Mouse (Mus musculus): ENCODE results near the gene B230219D22Rik. TPM values are rescaled to one million over a fixed set of nuclear protein-coding genes. Genes with fewer than 3 reads are reported as not detected.
"Not testable (repeated sequence)": the region's sequence is repeated elsewhere in the genome, so short reads cannot be mapped to it uniquely, and the experiment has no call there.

Gene B230219D22Rik
- 63.2 and 66.6 TPM in 2 replicates for polyA plus RNA-seq (2012; rRNA removed)

- peak; percentile 55 to 86 for DNase-seq (ENCODE audit: extremely low spot score in 1 of 2, low spot score in 1 of 2)
These were observed at the start of gene B230219D22Rik for GRCm38 (mm10) chr13:55692535-55693242. Gene B230219D22Rik, plus strand, starts transcription at chr13:55693124.

DNA sequence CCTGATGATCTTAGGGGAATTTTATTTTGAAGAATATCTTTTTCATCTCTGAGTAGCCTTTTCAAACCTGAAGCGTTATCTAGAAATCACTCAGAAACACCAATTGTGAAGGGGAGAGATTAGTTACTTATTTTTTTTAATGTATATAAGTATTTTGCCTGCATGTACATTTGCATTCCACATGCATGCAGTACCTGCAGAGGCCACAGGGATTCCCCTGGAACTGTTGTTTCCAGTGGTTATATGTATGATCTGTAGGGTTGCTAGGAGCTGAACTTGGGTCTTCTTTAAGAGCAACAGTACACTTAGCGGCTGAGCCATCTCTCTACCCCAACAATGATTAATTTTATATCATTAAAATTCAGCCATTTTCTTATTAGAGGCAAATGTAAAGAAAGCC is 48.4 kb upstream of the B230219D22Rik start:
- DNase-seq (ENCODE audit: extremely low spot score in 1 of 2, low spot score in 1 of 2): peak in 1 of 2 experiments; percentile 28

DNA sequence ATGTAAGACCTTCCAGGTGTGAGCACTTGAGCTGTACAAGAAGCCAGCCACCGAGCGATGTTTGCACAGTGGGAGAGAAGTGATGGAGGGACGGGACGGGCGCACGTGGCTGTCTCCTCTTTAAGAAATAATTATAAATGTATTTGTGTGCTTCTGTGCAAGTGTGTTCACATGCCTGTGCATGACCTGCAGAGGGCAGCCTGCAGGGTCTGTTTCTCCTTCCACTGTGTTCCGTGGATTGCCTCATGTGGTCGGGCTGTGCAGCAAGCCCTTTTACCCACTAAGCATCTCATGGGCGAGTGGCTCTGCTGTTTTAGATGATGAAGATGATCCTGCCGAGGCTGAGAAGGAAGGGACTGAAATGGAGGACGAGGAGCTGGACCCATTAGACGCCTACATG is 42.8 kb upstream of the B230219D22Rik start:
- DNase-seq (ENCODE audit: extremely low spot score in 1 of 2, low spot score in 1 of 2): no peak

DNA sequence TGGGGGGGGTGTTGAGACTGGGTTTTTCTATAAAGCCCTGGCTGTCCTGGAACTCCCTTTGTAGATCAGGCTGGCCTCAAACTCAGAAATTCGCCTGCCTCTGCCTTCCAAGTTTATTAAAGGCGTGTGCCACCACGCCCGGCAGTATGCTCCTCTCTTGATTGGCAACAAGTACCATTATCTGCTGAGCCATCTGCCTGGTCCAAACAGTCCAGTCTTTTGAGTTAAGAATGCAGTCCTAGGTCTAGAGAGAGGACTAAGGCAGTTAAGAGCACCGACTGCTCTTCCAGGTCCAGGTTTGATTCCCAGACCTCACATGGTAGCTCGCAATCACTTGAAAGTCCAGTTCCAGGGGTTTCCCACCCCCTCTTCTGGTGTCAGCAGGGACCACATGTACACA is 41.9 kb upstream of the B230219D22Rik start:
- DNase-seq (ENCODE audit: extremely low spot score in 1 of 2, low spot score in 1 of 2): no peak

DNA sequence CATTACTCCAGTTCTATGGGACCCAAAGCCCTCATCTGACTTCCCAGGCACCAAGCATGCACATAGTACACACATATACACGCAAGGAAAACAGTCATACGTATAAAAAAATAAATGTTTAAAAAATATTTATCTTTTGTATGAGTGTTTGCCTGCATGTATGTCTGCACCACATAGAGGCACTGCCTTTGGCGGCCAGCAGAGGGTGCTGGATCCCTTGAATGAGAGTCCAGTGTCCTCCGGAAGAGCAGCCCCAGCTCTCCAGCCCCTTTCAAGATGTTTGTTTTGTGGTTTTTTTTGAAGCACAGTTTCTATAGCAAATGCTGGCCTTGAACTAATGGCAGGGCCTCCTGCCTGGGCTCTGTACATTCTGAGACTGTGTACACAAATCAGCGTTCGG is 24.4 kb upstream of the B230219D22Rik start:
- DNase-seq (ENCODE audit: extremely low spot score in 1 of 2, low spot score in 1 of 2): peak in 1 of 2 experiments; percentile 22

GRCm38 (mm10) chr13:55672711-55673110 is 20.2 kb upstream of the B230219D22Rik start:
- DNase-seq (ENCODE audit: extremely low spot score in 1 of 2, low spot score in 1 of 2): no peak

- DNase-seq (ENCODE audit: extremely low spot score in 1 of 2, low spot score in 1 of 2): no peak
These were observed 15.6 kb upstream of the B230219D22Rik start for GRCm38 (mm10) chr13:55677364-55677763.

DNA sequence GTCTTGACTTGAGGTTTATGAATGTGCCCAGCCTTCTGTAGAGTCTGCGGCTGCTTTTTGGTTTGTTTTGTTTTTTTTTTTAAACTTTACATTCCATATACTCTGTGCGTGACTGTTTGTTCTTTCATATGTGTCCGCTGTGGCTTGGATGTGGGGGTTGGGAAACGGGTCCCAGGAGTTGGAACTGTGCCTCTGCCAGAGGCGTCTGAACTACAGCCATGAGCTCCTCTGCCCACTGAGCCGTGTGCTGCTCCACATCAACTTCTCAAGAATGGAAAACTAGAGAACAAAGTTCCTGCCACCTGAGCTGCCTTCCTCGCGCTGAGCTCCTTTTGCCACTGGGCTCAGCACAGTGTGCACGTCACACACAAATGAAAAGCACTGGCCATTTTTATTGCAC is 10.7 kb upstream of the B230219D22Rik start:
- DNase-seq (ENCODE audit: extremely low spot score in 1 of 2, low spot score in 1 of 2): no peak

DNA sequence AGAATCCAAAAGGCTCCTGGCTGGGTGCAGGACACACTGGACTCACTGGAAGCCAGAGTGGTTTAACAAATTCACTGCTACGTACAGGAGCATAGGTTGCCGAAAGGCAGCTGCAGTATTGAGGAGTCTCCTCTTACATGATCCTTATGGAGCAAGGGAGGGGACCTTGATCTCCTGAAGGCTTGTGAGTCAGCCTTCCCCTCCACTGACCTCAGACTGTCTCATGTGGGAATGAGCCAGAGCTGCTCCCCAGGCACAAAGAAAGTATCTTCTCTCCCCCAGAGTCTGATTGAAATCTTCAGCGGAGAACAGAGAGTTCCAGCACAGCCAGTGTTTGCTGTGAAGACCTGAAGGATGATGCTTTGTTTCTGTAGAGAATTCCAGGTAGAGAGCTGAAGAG is 9.3 kb upstream of the B230219D22Rik start:
- no peak for DNase-seq (ENCODE audit: extremely low spot score in 1 of 2, low spot score in 1 of 2)

GRCm38 (mm10) chr13:55686107-55686633 is 6.8 kb upstream of the B230219D22Rik start:
- DNase-seq (ENCODE audit: extremely low spot score in 1 of 2, low spot score in 1 of 2): no peak

DNA sequence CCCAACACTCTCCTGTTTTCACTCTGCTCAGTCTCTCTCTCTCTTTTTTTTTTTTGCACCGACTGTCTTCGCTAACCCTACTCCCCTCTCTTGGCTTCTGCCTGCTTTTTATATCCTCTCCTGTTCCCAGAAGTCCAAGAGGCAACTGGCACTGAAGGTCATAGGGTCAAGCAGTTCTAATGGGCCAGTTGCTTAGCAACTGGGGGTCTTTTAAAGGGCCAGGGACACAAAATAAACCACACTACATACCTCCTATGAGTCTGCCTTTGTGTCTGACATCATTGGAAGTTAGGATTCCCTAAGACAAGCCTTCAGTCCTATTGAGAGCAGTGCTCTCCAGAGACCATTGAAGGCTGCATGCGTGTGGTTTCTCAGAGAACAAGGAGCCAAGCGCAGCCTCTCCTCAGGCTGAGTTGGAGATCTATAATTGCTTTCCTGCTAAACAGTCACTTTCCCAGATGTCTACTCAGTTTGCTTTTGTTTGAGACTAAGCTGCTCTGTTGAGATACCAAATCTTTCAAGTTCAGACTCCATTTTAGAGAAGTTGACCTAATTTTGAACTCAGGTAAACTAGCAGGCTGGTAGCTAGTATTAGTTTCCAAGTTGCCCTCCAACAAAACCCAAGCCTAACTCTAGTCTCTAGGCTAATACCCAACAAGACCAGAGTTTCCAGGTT is 4.9 kb upstream of the B230219D22Rik start:
- no peak for DNase-seq (ENCODE audit: extremely low spot score in 1 of 2, low spot score in 1 of 2)

- no peak for DNase-seq (ENCODE audit: extremely low spot score in 1 of 2, low spot score in 1 of 2)
These were observed 358 bp downstream of the B230219D22Rik start for GRCm38 (mm10) chr13:55693243-55693721.

- peak in 1 of 2 experiments; percentile 17 for DNase-seq (ENCODE audit: extremely low spot score in 1 of 2, low spot score in 1 of 2)
These were observed 1.2 kb downstream of the B230219D22Rik start for GRCm38 (mm10) chr13:55694110-55694509.

- not testable (repeated sequence) for DNase-seq (ENCODE audit: extremely low spot score in 1 of 2, low spot score in 1 of 2)
These were observed 3.1 kb downstream of the B230219D22Rik start for GRCm38 (mm10) chr13:55695989-55696388.

GRCm38 (mm10) chr13:55704301-55704700 is 11.4 kb downstream of the B230219D22Rik start:
- no peak for DNase-seq (ENCODE audit: extremely low spot score in 1 of 2, low spot score in 1 of 2)

DNA sequence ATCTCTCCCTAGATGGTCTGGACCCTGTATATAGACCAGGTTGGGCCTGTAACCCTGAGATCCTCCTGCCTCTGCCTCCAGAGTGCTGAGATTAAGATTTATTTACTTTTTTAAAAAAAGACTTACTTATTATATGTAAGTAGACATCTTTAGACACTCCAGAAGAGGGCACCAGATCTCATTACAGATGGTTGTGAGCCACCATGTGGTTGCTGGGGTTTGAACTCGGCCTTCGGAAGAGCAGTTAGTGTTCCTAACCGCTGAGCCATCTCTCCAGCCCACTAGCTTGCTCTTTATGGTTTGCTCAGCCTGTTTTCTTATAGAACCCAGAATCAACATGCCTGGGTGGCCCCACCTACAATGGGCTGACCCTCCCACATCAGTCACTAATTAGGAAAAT is 19.9 kb downstream of the B230219D22Rik start:
- no peak for DNase-seq (ENCODE audit: extremely low spot score in 1 of 2, low spot score in 1 of 2)

DNA sequence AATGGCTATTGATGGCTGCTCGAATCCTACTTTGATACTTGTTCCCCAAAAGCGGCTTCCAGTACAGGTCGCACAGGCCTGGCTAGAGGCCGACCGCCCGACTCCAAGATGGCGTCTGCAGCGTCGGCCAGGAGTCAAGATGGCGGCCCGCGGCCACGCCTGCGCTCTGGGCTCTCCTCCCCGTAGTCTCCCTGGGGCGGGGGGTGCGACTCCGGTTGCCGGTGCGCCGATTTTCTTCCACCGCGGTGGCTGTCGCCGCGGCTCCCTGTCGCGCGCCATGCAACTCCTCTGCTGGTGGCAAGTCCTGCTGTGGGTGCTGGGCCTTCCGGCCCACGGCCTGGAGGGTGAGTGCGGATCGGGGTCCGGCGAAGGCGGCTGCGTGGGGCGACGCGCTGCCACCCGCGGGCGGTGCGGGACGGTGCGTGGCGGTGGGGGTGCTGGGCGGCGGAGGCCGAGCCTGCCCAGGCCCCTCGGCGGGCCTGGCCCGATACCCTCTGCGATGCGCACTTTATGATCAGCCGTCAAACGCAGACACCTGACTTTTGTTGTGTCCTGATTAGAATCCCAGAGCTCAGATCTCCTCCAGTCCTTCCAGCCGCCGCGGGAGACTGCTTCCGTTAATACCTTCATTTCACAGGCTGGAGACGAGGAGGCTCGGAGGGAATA is 21.7 kb downstream of the B230219D22Rik start, which contains the start of gene Txndc15:
Gene Txndc15 (plus strand): TSS at position 150 of the 666 bp plus-strand sequence.
- DNase-seq (ENCODE audit: extremely low spot score in 1 of 2, low spot score in 1 of 2): peak; percentile 68 to 89

DNA sequence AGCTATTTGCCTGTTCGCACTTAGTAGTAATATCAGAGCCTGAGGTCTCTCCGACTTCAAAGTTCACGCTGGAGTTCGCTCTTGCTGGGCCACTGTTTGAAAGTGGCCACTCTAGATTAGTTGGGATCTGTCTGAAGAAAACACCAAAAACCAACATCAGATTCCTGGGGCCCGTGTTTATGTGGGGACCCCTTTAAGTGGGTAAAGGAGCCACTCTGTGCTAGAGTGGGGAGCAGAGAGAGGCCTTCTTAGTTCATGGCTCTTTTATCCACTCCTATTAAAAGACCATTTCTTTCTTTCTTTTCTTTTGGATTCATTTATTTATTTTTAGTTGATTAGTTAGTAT is 22.2 kb downstream of the B230219D22Rik start:
- DNase-seq (ENCODE audit: extremely low spot score in 1 of 2, low spot score in 1 of 2): no peak

- DNase-seq (ENCODE audit: extremely low spot score in 1 of 2, low spot score in 1 of 2): no peak
These were observed 23.1 kb downstream of the B230219D22Rik start for GRCm38 (mm10) chr13:55715908-55716510.

DNA sequence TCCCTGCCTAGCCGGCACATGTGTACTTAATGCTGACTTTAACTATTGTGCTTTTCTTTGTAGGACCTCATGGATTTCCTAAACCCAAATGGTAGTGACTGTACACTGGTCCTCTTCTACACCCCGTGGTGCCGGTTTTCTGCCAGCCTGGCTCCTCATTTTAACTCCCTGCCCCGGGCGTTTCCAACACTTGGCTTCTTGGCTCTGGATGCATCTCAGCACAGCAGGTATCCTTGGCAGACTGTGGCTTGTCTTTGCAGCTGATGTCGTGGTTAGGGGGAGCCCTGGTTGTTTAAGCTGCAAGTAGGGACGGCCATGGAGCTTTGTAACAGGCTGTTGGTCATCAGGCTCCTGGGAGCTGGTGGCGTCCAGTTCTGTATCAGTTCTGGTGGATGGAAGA is 28.6 kb downstream of the B230219D22Rik start:
- no peak for DNase-seq (ENCODE audit: extremely low spot score in 1 of 2, low spot score in 1 of 2)

GRCm38 (mm10) chr13:55721995-55722394 is 29.1 kb downstream of the B230219D22Rik start:
- no peak for DNase-seq (ENCODE audit: extremely low spot score in 1 of 2, low spot score in 1 of 2)
